Mouse (Mus musculus): Measurements from ENCODE around the gene Naa35. TPM values are rescaled to one million over a fixed set of nuclear protein-coding genes. Genes with fewer than 3 reads are reported as not detected.

The Naa35 gene
- 7.7 and 8.3 TPM in 2 replicates for polyA plus RNA-seq (2012)

GRCm38 (mm10) chr13:59584947-59585647 lies at the start of gene Naa35, which contains the start of gene Agtpbp1:
Gene Naa35 (plus strand): TSS chr13:59585259.
Gene Agtpbp1 (minus strand): TSS chr13:59585227.
- TF ChIP-seq GATA1 (IDR thresholded peaks at IDR 0.05; ENCODE audit: low read length): no peak

GRCm38 (mm10) chr13:59535746-59536145 lies 49.3 kb upstream of the Naa35 start:
- TF ChIP-seq GATA1 (IDR thresholded peaks at IDR 0.05; ENCODE audit: low read length): no peak

GRCm38 (mm10) chr13:59536631-59537030 lies 48.4 kb upstream of the Naa35 start:
- no peak for TF ChIP-seq GATA1 (IDR thresholded peaks at IDR 0.05; ENCODE audit: low read length)

GRCm38 (mm10) chr13:59538661-59539060 lies 46.4 kb upstream of the Naa35 start:
- no peak for TF ChIP-seq GATA1 (IDR thresholded peaks at IDR 0.05; ENCODE audit: low read length)

DNA sequence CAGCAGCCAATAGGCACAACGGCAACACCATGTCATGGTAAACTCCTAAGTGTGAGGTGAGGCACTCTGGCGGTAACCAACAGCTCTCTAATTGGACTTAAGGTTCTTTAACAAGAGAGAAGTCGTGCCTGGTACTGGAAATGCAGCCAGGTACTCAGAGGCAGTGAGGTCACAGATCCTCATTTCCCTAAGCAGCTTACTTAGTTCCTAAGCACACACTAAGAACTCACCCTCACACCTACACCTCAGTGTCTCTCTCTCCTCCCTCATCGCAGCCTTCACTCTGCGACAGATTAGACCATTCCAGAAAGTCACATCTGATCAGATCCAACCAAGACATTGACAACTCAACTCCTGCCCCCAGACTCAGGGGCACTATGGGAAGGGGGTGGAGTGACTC lies 45.0 kb upstream of the Naa35 start:
- TF ChIP-seq GATA1 (IDR thresholded peaks at IDR 0.05; ENCODE audit: low read length): no peak

GRCm38 (mm10) chr13:59542411-59542810 lies 42.6 kb upstream of the Naa35 start:
- TF ChIP-seq GATA1 (IDR thresholded peaks at IDR 0.05; ENCODE audit: low read length): no peak

DNA sequence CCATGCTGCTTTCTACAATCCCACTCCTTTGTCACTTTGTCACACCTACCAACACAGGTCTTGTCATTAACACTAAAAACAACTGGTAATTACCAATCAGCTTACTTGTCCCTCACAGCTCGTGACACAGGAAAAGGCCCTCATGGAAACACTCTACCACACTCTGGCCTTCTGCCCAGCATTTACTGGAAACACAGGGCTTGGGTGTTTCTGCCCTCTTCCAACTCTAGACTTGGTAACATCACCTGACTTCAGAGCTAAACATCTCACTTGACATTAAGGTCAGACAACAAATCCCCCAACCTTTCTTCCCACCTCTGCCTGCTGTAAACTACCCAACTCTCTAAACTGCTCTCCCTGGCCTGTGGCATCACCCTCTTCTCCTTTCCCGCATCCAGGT lies 38.0 kb upstream of the Naa35 start:
- TF ChIP-seq GATA1 (IDR thresholded peaks at IDR 0.05; ENCODE audit: low read length): no peak

- no peak for TF ChIP-seq GATA1 (IDR thresholded peaks at IDR 0.05; ENCODE audit: low read length)
These were observed 37.3 kb upstream of the Naa35 start for GRCm38 (mm10) chr13:59547716-59548115.

DNA sequence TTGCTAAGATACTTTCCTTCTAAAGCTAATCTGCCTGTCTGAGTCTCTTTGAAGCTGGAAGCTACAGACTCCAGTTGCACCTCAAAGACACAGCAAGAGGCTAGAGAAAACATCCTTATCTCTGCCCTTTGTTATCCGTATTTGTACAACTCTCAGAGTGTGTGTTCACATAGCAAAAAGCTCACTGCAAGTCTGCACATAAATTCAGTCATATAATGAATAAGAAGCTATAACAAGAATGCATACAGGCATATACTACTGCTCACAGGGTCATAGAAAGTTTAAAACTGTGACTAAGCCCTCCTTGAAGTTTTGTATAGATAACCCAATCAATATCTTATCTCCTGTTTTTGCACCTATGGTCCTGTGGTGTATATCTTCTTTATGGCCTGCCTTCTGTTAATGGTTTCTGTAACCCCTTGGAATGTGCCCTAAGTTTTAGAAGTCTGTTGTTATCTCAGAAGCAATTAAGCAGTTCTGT lies 35.7 kb upstream of the Naa35 start:
- peak; percentile 60 for TF ChIP-seq GATA1 (IDR thresholded peaks at IDR 0.05; ENCODE audit: low read length)

DNA sequence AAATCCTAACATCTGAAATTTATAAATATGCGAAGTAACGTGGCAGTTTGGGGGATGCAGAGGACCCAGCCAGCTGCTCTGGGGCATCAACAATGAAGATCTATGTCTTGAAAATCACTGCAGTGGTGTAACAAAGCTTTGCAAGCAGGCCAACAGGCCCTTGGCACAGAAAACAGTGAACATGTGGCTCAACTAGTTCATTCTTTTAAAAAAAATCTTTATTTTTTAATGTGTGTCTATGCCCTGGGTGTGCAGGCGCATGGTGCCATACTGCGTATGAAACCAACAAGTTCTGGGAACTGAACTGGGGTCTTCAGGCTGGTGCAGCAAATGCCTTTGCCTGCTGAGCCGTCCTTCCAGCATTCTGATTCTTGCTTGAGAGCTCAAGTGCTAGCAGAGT lies 32.8 kb upstream of the Naa35 start:
- TF ChIP-seq GATA1 (IDR thresholded peaks at IDR 0.05; ENCODE audit: low read length): no peak

DNA sequence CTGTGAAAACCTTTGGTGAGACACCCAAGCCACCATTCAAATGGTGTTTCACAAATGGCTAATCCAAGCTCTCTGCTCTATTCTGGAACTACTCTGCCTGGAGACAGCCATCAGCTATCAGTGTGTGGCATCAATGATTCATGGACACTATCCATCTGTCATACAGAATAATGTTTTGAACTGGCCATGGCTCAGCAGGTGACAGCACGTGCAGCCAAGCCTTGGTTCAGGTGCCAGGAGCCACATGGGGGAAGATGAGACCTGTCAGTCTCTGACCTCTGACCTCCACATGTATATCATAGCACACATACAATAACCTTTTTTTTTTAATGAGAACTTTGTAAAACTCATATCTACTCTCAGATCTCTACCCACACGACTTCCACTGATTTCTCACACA lies 32.3 kb upstream of the Naa35 start:
- TF ChIP-seq GATA1 (IDR thresholded peaks at IDR 0.05; ENCODE audit: low read length): no peak

DNA sequence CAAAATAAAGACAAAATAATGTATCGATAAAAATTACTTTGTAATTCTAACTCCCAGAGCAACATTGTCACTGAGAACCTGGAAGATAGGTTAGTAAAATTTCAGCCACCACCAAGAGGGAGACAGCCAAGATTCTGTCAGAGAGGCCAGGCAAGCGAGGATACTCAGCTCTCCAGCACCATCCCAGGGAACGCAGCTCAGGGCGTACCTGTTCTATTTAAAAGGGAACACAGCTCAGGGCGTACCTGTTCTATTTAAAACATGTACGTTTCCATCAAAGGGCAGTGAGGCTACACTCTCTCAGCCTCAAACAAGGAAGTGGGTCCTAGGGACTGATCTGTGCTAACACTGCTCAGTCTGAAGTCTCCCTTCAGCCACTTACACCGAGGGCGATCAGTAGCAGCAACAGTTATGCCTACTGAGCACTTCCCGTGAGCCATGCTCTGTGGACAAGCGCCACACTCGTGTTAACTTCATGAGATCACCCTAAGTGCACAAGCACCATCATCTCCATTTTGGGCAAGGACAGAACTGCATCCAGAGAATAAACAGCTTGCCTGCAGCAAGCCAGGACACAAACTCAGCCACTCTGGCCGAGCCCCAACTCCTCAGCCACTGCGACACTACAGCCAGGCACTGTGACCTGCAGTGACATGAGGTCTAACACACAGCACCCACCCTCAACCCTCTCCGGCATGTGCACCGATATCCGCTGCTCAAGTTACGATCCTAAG lies 30.1 kb upstream of the Naa35 start:
- no peak for TF ChIP-seq GATA1 (IDR thresholded peaks at IDR 0.05; ENCODE audit: low read length)

GRCm38 (mm10) chr13:59555613-59556192 lies 29.4 kb upstream of the Naa35 start:
- TF ChIP-seq GATA1 (IDR thresholded peaks at IDR 0.05; ENCODE audit: low read length): no peak

- no peak for TF ChIP-seq GATA1 (IDR thresholded peaks at IDR 0.05; ENCODE audit: low read length)
These were observed 28.4 kb upstream of the Naa35 start for GRCm38 (mm10) chr13:59556670-59557069.

DNA sequence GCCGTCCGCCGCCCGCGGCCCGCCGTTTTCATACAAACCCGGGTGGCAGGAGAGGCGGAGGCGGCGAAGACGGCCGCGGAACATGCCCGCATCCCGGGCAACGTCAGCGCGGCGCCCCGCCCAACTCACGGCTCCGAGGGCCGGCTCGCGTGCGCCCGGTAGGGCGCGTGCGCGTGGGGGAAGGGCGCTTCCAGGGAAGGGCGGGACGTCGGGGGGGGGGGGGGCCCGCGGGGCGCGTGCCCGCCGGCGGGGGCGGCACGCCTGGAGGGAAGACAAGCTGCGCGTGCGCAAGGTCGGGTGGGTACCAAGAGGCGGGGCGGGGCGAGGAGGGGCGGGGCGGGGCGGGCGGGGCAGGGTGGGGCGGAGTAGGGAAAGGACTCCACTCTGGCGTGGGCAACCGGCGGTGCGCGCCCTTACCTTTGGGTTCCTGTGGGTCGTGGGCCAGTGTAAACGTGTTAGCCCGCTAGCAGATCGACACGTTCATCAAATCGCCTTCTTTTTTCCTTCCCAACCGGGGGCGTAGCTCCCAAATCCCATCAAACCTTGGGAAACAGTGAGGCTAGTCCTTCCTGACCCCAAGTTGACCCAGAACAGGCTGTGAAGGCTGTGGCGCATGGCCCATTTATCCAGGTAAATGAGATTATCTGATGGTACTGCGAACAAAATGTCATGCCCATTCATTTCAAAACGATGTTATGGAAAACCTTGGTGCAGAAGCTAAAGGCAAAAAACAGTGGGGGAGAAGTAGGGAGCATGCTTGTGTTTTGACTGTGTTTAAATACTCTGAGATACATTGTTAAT lies 27.7 kb upstream of the Naa35 start:
- no peak for TF ChIP-seq GATA1 (IDR thresholded peaks at IDR 0.05; ENCODE audit: low read length)

DNA sequence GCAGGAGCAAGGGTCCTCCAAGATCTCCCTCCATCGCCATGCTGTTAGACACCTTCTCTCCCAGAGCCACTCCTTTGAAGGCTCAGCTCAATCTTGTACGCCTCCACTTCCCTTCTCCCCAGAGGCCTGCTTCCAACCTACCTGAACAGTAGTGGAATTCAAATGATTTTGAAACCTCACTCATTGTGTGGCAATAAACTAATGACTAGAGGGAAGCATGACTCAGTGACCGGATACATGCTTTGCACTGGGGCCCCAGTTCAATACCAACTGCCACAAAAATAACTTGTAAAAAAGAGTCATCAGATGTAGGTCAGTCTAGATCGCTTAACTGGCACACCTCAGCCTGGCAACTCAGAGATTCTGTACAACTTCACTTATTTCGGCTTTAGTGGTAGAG lies 26.3 kb upstream of the Naa35 start:
- no peak for TF ChIP-seq GATA1 (IDR thresholded peaks at IDR 0.05; ENCODE audit: low read length)

Data from G1E-ER4 (cell line).